ENCODE assay signal across 18 mouse cellular contexts in the genomic region with DNA sequence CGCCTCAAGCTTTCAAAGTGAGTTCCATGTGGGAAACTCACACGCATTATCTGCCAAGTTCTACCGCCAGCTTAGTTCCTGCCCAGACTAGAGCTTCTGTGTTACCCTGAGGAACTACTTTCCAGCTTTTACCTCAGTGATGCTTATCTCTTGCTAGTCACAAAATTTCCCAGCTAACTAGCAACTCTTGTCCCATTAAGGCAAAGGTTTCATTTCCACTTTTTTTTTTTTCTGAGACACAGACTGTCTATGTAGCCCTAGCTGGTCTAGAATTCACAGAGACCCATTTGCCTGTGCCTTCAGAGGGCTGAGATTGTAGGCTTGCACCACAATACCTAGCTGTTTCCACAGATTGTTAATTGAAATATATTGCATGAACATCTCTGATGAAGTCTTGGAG. TPM values are rescaled to one million over a fixed set of nuclear protein-coding genes. Genes with fewer than 3 reads are reported as not detected.
"Had no signal": no experiment of that assay in that cellular context is flagged by ENCODE, and none has a peak within 500 bp of the region (broad histone marks: within the 10 kb centered on the region; RNA-seq: fewer than 3 reads in every experiment).

No protein-coding gene starts in this region.

- H3K27ac ChIP-seq: kidney, embryonic 15.5 days; limb, embryonic 12.5 days; limb, embryonic 15.5 days; liver, embryonic 14.5 days; macrophage; stomach, embryonic 15.5 days had no signal

- H3K4me3 ChIP-seq: kidney, embryonic 15.5 days; limb, embryonic 12.5 days; limb, embryonic 15.5 days; stomach, embryonic 15.5 days had no signal

- H3K9ac ChIP-seq: kidney, embryonic 15.5 days; limb, embryonic 12.5 days; limb, embryonic 15.5 days; liver, embryonic 14.5 days; liver, postnatal 0 days; lung, embryonic 14.5 days; stomach, embryonic 15.5 days had no signal

- H3K4me1 ChIP-seq: kidney, embryonic 15.5 days; limb, embryonic 12.5 days; limb, embryonic 15.5 days; stomach, embryonic 15.5 days had no signal

- H3K9me3 ChIP-seq: kidney, embryonic 15.5 days; limb, embryonic 12.5 days; limb, embryonic 15.5 days; stomach, embryonic 15.5 days had no signal

- ATAC-seq: liver, postnatal 0 days; lung, postnatal 0 days had no signal

- H3K27me3 ChIP-seq: kidney, embryonic 15.5 days; limb, embryonic 12.5 days; limb, embryonic 15.5 days; stomach, embryonic 15.5 days had no signal

- H3K36me3 ChIP-seq: kidney, embryonic 15.5 days; limb, embryonic 12.5 days; limb, embryonic 15.5 days; stomach, embryonic 15.5 days had no signal

- DNase-seq: kidney, postnatal 14 days; kidney, postnatal 4 days; left cerebral cortex, postnatal 4 days; liver, postnatal 0 days; lung, embryonic 14.5 days; midbrain, embryonic 14.5 days; right cerebral cortex, postnatal 14 days; right cerebral cortex, postnatal 4 days; thymus, postnatal 25 days had no signal

- H3K4me2 ChIP-seq: kidney, embryonic 15.5 days; limb, embryonic 12.5 days; limb, embryonic 15.5 days; liver, embryonic 11.5 days; lung, embryonic 14.5 days; midbrain, embryonic 11.5 days; stomach, embryonic 15.5 days had no signal

RNA-seq across cellular contexts. Expression of a gene that starts 33.2 kb away (rescaled TPM):
- polyA plus RNA-seq: limb, embryonic 12.5 days; liver, postnatal 0 days; lung, embryonic 14.5 days; macrophage had no signal
